Mouse (Mus musculus): Measurements from ENCODE around the gene Chic2. TPM values are rescaled to one million over a fixed set of nuclear protein-coding genes. Genes with fewer than 3 reads are reported as not detected.

The Chic2 gene
- 35.2 and 36.5 TPM in 2 replicates for polyA plus RNA-seq (2012; ENCODE audit: low replicate concordance)

GRCm38 (mm10) chr5:75044310-75044904 is at the start of gene Chic2:
TSS of gene Chic2 (minus strand) at chr5:75044774.

GRCm38 (mm10) chr5:75075383-75075941 is 30.9 kb upstream of the Chic2 start, which contains the start of gene Gsx2:
TSS of gene Gsx2 (plus strand) at chr5:75075601.

Other genes starting within 250 kb of the Chic2 start
- gene Gsx2, start 30.8 kb upstream of the Chic2 start, polyA plus RNA-seq (2012; ENCODE audit: low replicate concordance), result not detected in 2 replicates
- 0.07 and 0.13 TPM in 2 replicates for gene Pdgfra, start 107.5 kb upstream of the Chic2 start, polyA plus RNA-seq (2012; ENCODE audit: low replicate concordance)

Measured in hematopoietic multipotent progenitor cell, adult 10-12 weeks (in vitro differentiated cells).